Mouse (Mus musculus): ENCODE measurements at regions not wholly inside any gene's neighbourhood (a gene's known extent, or its start where the extent isn't known, plus 50 kb on each side); places are given as distances from the start of the nearest gene placed in this dataset.

GRCm38 (mm10) chr2:171333816-171334757 is 602.5 kb downstream of the Dok5 start:
- DNase-seq (ENCODE audit: low spot score) (no peak), ATAC-seq (replicated peaks; ENCODE audit: low FRiP score, low TSS enrichment, low read depth) (no peak)
- H3K4me3 ChIP-seq (ENCODE audit: low read depth, low read length), result no peak overlapping the region
- WGBS, result 63% methylated on average over 14 of the region's 14 CpGs
- no peak overlapping the region for H3K4me2 ChIP-seq (ENCODE audit: low read length)
- no peaks in the 10 kb centered on the region for H3K9me3 ChIP-seq (ENCODE audit: control insufficient read depth, low read length)
- no peak overlapping the region for H3K9ac ChIP-seq (ENCODE audit: low read length)
- H3K27me3 ChIP-seq (replicated peaks; ENCODE audit: control insufficient read depth, insufficient read depth, low read length), result no peaks in the 10 kb centered on the region
- H3K4me1 ChIP-seq (replicated peaks; ENCODE audit: control insufficient read depth, insufficient read depth, low read length), result no peaks in the 10 kb centered on the region
- no peak overlapping the region for H3K27ac ChIP-seq (ENCODE audit: low read depth)
- H3K36me3 ChIP-seq (ENCODE audit: control insufficient read depth, insufficient read depth, low read length), result no peaks in the 10 kb centered on the region

- Histone ChIP-seq H3K36me3 (ENCODE audit: control insufficient read depth, insufficient read depth, low read length) (no peaks in the 10 kb centered on the region), H3K27ac (ENCODE audit: low read depth) (no peak overlapping the region), H3K9ac (ENCODE audit: low read length) (no peak overlapping the region), H3K4me1 (replicated peaks; ENCODE audit: control insufficient read depth, insufficient read depth, low read length) (no peaks in the 10 kb centered on the region), H3K9me3 (ENCODE audit: control insufficient read depth, low read length) (no peaks in the 10 kb centered on the region), H3K27me3 (replicated peaks; ENCODE audit: control insufficient read depth, insufficient read depth, low read length) (no peaks in the 10 kb centered on the region), H3K4me2 (ENCODE audit: low read length) (no peak overlapping the region), H3K4me3 (ENCODE audit: low read depth, low read length) (no peak overlapping the region)
- WGBS, result 89% methylated on average over 8 of the region's 8 CpGs
- no peak for ATAC-seq (replicated peaks; ENCODE audit: low FRiP score, low TSS enrichment, low read depth)
- no peak for DNase-seq (ENCODE audit: low spot score)
Measured at GRCm38 (mm10) chr2:171332826-171333225, 601.2 kb downstream of the Dok5 start.

- H3K27me3 ChIP-seq (replicated peaks; ENCODE audit: control insufficient read depth, insufficient read depth, low read length), result no peaks in the 10 kb centered on the region
- ATAC-seq (replicated peaks; ENCODE audit: low FRiP score, low TSS enrichment, low read depth), result no peak
- H3K36me3 ChIP-seq (ENCODE audit: control insufficient read depth, insufficient read depth, low read length), result no peaks in the 10 kb centered on the region
- H3K4me2 ChIP-seq (ENCODE audit: low read length), result no peak overlapping the region
- H3K4me1 ChIP-seq (replicated peaks; ENCODE audit: control insufficient read depth, insufficient read depth, low read length), result no peaks in the 10 kb centered on the region; the same call in 1 of the 2 replicates
- no peak overlapping the region for H3K27ac ChIP-seq (ENCODE audit: low read depth)
- 93% methylated on average over 3 of the region's 3 CpGs for WGBS
- H3K9ac ChIP-seq (ENCODE audit: low read length), result no peak overlapping the region
- no peak overlapping the region for H3K4me3 ChIP-seq (ENCODE audit: low read depth, low read length)
- DNase-seq (ENCODE audit: low spot score), result no peak
- H3K9me3 ChIP-seq (ENCODE audit: control insufficient read depth, low read length), result no peaks in the 10 kb centered on the region
Measured at GRCm38 (mm10) chr2:171331529-171331928, 599.9 kb downstream of the Dok5 start.

- Histone ChIP-seq H3K36me3 (ENCODE audit: control insufficient read depth, insufficient read depth, low read length) (no peaks in the 10 kb centered on the region), H3K4me1 (replicated peaks; ENCODE audit: control insufficient read depth, insufficient read depth, low read length) (no peaks in the 10 kb centered on the region; the same call in 1 of the 2 replicates), H3K27ac (ENCODE audit: low read depth) (peak overlapping the region; percentile 38; the same call in 1 of the 2 replicates), H3K4me2 (ENCODE audit: low read length) (no peak overlapping the region), H3K9ac (ENCODE audit: low read length) (no peak overlapping the region), H3K27me3 (replicated peaks; ENCODE audit: control insufficient read depth, insufficient read depth, low read length) (no peaks in the 10 kb centered on the region), H3K4me3 (ENCODE audit: low read depth, low read length) (no peak overlapping the region), H3K9me3 (ENCODE audit: control insufficient read depth, low read length) (no peaks in the 10 kb centered on the region)
- ATAC-seq (replicated peaks; ENCODE audit: low FRiP score, low TSS enrichment, low read depth), result no peak
- 35% methylated on average over 3 of the region's 3 CpGs for WGBS
- DNase-seq (ENCODE audit: low spot score), result peak; percentile 57
Measured at GRCm38 (mm10) chr2:171326909-171327308, 595.3 kb downstream of the Dok5 start.

GRCm38 (mm10) chr2:171308486-171308885 is 576.9 kb downstream of the Dok5 start:
- Histone ChIP-seq H3K27me3 (replicated peaks; ENCODE audit: control insufficient read depth, insufficient read depth, low read length) (no peaks in the 10 kb centered on the region), H3K36me3 (ENCODE audit: control insufficient read depth, insufficient read depth, low read length) (no peaks in the 10 kb centered on the region), H3K4me3 (ENCODE audit: low read depth, low read length) (no peak overlapping the region), H3K9me3 (ENCODE audit: control insufficient read depth, low read length) (no peaks in the 10 kb centered on the region), H3K4me1 (replicated peaks; ENCODE audit: control insufficient read depth, insufficient read depth, low read length) (no peaks in the 10 kb centered on the region), H3K4me2 (ENCODE audit: low read length) (no peak overlapping the region), H3K27ac (ENCODE audit: low read depth) (no peak overlapping the region), H3K9ac (ENCODE audit: low read length) (no peak overlapping the region)
- ATAC-seq (replicated peaks; ENCODE audit: low FRiP score, low TSS enrichment, low read depth) (no peak), DNase-seq (ENCODE audit: low spot score) (no peak)
- 88% methylated on average over 4 of the region's 4 CpGs for WGBS

- H3K27ac ChIP-seq (ENCODE audit: low read depth), result no peak overlapping the region
- 50% methylated on average over 12 of the region's 12 CpGs for WGBS
- H3K4me2 ChIP-seq (ENCODE audit: low read length), result no peak overlapping the region
Measured at GRCm38 (mm10) chr2:171306000-171306399, 574.4 kb downstream of the Dok5 start.

GRCm38 (mm10) chr2:171298519-171298918 is 566.9 kb downstream of the Dok5 start:
- H3K4me3 ChIP-seq (ENCODE audit: low read depth, low read length), result no peak overlapping the region
- H3K36me3 ChIP-seq (ENCODE audit: control insufficient read depth, insufficient read depth, low read length), result no peaks in the 10 kb centered on the region
- no peak overlapping the region for H3K9ac ChIP-seq (ENCODE audit: low read length)
- 85% methylated on average over 5 of the region's 5 CpGs for WGBS
- H3K4me1 ChIP-seq (replicated peaks; ENCODE audit: control insufficient read depth, insufficient read depth, low read length), result no peaks in the 10 kb centered on the region
- H3K27ac ChIP-seq (ENCODE audit: low read depth), result no peak overlapping the region
- no peak overlapping the region for H3K4me2 ChIP-seq (ENCODE audit: low read length)
- ATAC-seq (replicated peaks; ENCODE audit: low FRiP score, low TSS enrichment, low read depth) (no peak), DNase-seq (ENCODE audit: low spot score) (no peak)
- H3K27me3 ChIP-seq (replicated peaks; ENCODE audit: control insufficient read depth, insufficient read depth, low read length), result no peaks in the 10 kb centered on the region
- H3K9me3 ChIP-seq (ENCODE audit: control insufficient read depth, low read length), result no peaks in the 10 kb centered on the region

More at GRCm38 (mm10) chr2:171306000-171306399, 574.4 kb downstream of the Dok5 start:
- Histone ChIP-seq H3K9me3 (ENCODE audit: control insufficient read depth, low read length) (no peaks in the 10 kb centered on the region), H3K27me3 (replicated peaks; ENCODE audit: control insufficient read depth, insufficient read depth, low read length) (no peaks in the 10 kb centered on the region), H3K4me1 (replicated peaks; ENCODE audit: control insufficient read depth, insufficient read depth, low read length) (no peaks in the 10 kb centered on the region), H3K36me3 (ENCODE audit: control insufficient read depth, insufficient read depth, low read length) (no peaks in the 10 kb centered on the region), H3K9ac (ENCODE audit: low read length) (no peak overlapping the region), H3K4me3 (ENCODE audit: low read depth, low read length) (no peak overlapping the region)
- no peak for ATAC-seq (replicated peaks; ENCODE audit: low FRiP score, low TSS enrichment, low read depth)
- DNase-seq (ENCODE audit: low spot score), result no peak

GRCm38 (mm10) chr2:171295603-171296002 is 564.0 kb downstream of the Dok5 start:
- Histone ChIP-seq H3K27ac (ENCODE audit: low read depth) (no peak overlapping the region), H3K9me3 (ENCODE audit: control insufficient read depth, low read length) (no peaks in the 10 kb centered on the region), H3K4me1 (replicated peaks; ENCODE audit: control insufficient read depth, insufficient read depth, low read length) (no peaks in the 10 kb centered on the region), H3K4me3 (ENCODE audit: low read depth, low read length) (no peak overlapping the region), H3K9ac (ENCODE audit: low read length) (no peak overlapping the region), H3K27me3 (replicated peaks; ENCODE audit: control insufficient read depth, insufficient read depth, low read length) (no peaks in the 10 kb centered on the region), H3K36me3 (ENCODE audit: control insufficient read depth, insufficient read depth, low read length) (no peaks in the 10 kb centered on the region), H3K4me2 (ENCODE audit: low read length) (no peak overlapping the region)
- 87% methylated on average over 5 of the region's 5 CpGs for WGBS
- DNase-seq (ENCODE audit: low spot score), result no peak
- no peak for ATAC-seq (replicated peaks; ENCODE audit: low FRiP score, low TSS enrichment, low read depth)

- H3K27me3 ChIP-seq (replicated peaks; ENCODE audit: control insufficient read depth, insufficient read depth, low read length), result no peaks in the 10 kb centered on the region
- H3K36me3 ChIP-seq (ENCODE audit: control insufficient read depth, insufficient read depth, low read length), result no peaks in the 10 kb centered on the region
- no peak for DNase-seq (ENCODE audit: low spot score)
- no peak for ATAC-seq (replicated peaks; ENCODE audit: low FRiP score, low TSS enrichment, low read depth)
- H3K4me3 ChIP-seq (ENCODE audit: low read depth, low read length), result no peak overlapping the region
- H3K4me1 ChIP-seq (replicated peaks; ENCODE audit: control insufficient read depth, insufficient read depth, low read length), result no peaks in the 10 kb centered on the region
- H3K9me3 ChIP-seq (ENCODE audit: control insufficient read depth, low read length), result no peaks in the 10 kb centered on the region
- no peak overlapping the region for H3K4me2 ChIP-seq (ENCODE audit: low read length)
- H3K27ac ChIP-seq (ENCODE audit: low read depth), result no peak overlapping the region
- H3K9ac ChIP-seq (ENCODE audit: low read length), result no peak overlapping the region
Measured at GRCm38 (mm10) chr2:171292579-171292978, 561.0 kb downstream of the Dok5 start.

Measured in intestine, embryonic 14.5 days (tissue).